Mouse (Mus musculus): Measurements from ENCODE around the gene Nfe2l2.

Nfe2l2 gene

GRCm38 (mm10) chr2:75704234-75705161, at the start of gene Nfe2l2:
TSS of gene Nfe2l2 (minus strand) at chr2:75704641.
- peak; percentile 58 for DNase-seq

DNA sequence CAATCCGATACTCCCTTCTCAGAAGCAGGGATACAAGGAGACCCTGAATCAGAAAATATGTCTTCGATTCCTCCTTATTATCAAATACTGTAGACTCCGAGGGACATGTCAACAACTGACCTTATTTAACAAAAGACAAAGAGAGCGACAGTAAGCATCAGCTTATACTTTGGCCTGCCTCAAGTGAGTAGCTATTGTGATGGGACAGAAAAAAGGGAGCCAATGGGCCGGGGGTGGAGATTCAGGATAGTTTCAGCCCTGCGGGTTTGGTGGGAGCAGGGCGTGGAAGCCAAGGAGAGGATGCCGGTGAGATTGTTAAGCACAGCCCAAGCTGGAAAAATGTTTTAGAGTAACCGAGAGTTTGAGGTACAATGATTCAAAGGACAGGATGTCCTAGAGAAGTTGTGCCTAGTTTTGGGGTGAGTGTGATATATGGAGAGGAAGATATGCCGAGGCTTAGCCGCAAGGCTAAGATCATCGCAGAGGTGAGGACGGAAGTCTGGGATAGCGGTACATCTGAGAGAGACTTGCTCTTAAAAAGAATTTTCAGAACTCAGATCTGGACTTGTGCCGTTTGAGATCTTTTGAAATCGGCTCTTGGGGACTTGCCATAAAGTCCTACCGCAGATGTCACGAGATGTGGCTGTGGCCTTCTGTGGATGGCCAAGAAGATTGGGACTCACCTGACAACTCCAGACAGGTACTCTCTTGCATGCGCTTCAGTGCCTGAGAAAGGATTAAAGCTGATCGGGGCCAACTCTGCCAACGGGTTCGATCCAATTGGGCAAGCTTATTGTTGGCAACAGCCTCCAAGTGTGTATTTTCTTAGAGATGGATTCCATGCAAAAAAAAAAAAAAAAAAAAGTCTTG, 48.1 kb upstream of the Nfe2l2 start:
- no peak for DNase-seq

DNA sequence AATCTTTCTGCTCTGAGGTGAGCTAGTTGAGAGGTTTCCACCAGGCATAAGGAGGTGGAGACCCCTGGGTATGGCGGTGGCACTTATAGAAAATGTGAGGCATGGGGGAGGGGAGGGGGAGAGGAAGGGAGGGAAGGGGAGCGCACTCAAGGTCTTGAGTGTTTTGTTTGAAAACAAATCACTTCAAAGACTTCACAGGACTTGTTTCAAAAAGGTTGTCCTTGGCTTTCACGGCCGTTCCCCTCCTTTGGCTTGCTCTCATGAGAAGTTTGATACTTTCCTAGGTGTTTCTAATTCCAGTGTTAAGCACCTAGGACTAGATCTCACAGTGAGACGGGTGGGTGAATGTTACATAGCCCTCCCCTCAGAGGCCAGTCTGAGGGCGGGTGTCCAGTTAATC, 47.5 kb upstream of the Nfe2l2 start:
- DNase-seq, result no peak

- DNase-seq, result no peak
These were observed 46.4 kb upstream of the Nfe2l2 start for GRCm38 (mm10) chr2:75750869-75751268.

DNA sequence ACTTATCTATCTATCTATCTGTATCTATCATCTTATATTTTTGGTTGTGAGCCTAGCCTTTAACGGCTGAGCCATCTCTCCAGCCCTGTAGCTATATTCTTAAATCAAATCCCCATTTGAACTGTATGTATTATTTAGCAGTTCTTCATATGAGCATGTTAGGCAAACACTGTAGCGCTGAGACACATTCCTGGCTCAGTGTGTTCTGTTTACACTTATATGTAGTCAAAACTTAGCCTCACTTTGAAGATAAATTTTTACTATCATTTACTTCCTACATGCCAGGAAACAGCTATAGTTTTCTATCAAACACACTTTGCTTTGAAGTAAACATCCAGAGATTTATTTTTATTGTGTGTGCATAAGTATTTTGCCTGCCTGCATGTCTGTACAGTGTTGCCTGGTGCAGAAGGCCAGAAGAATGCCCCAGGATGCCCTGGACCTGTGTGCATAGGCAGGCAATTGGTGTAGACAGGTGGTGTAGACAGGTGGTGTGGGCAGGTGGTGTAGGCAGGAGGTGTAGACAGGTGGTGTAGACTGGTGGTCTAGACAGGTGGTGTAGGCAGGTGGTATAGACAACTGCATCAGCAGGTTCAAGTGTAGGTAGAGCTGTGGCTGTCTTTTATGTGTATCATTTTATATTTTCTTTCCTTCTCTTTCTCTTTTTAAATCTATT, 45.7 kb upstream of the Nfe2l2 start:
- DNase-seq, result peak; percentile 39

DNA sequence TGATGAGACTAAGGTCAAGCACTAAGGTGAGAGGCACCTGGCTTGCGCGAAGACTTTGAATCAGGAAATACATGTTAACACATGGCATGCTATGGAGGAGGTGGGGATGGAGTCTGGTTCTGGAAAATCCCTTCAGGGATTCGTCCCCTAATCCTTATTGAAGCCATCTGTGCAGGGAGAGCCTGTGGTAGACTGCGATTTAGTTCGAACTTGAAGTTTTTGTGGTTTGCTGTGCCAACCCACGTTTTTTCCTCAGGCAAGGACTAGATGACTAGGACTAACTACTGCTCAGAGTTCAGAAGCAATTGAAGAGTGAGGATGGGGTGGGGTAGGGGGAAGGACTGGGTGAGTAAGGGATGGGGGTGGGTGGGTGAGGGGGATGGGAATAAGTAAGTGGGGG, 44.4 kb upstream of the Nfe2l2 start:
- DNase-seq, result no peak

DNA sequence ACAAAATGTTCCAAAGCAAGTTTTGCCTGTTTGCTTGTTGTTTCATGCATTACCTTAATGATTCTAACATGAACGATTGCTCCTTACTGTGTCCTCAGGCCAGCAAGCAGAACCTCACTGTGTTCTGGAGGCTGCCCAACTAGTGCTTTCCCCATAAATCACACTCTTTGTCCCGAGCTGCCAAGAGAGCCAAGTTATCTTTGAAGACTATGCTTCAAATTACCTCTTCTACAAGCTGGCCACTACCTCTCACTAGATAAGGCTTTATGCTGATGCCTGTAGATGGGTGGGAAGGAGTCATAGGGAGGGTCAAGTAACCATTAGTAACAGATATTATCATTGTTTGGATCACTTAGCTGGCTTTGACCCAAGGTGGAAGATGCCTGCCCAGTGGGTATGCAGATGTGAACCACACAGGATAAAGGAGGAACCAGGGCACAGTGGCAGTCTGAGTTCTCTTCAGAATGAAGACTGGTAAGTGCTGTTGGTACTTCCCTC, 32.6 kb upstream of the Nfe2l2 start:
- DNase-seq, result no peak

DNA sequence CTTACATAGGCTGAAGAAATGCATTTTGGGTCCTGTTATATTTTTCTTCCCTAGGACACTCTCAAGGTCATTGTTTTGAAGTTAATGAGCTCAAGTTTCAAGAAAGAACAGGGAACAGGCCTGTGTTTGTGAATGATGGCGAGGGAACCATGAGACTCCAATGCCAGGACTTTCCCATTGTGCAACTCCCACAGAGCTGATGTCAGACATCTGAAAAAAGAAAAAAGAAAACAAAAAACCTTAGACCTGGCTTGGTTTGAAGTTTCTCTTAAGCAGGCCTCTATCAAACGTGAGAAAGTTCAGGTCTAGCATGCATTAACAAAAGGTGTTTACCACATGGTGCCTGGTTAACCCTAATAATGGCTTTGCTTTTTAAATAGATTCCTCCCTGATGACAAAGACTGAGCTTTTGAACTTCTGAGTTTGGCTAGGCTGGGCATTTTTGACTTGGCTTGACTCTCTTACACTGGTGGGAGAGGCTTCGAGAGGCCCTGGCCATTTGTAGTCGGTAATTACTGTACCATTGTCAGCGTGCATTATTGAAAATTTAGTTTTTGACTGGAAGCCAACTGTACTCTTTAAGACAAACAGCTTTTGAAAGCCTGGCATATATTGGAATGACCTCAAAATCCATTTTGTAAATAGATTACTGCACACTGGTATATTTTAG, 29.9 kb upstream of the Nfe2l2 start:
- DNase-seq, result no peak

- no peak for DNase-seq
These were observed 28.7 kb upstream of the Nfe2l2 start for GRCm38 (mm10) chr2:75733177-75733576.

- no peak for DNase-seq
These were observed 27.5 kb upstream of the Nfe2l2 start for GRCm38 (mm10) chr2:75731929-75732328.

DNA sequence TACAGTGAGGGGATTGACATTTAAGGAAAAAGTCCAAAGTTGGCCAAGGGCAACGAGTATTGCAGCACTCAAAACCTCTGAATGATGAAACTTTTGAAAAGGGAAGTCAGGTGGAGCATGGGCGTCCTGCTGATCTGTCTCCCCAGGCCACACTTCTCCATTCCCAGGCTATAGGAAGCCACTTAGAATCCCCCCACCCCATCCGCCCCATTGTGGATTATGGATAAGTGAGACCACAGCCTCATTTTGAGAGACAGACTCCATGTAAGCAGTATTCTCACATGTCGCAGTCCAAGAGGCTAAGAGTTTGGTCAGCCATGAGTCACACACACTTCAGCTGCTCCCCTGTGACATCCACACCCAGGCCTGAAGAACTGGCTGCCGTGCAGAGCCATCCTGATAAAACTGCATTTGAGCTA, 26.8 kb upstream of the Nfe2l2 start:
- DNase-seq, result no peak

DNA sequence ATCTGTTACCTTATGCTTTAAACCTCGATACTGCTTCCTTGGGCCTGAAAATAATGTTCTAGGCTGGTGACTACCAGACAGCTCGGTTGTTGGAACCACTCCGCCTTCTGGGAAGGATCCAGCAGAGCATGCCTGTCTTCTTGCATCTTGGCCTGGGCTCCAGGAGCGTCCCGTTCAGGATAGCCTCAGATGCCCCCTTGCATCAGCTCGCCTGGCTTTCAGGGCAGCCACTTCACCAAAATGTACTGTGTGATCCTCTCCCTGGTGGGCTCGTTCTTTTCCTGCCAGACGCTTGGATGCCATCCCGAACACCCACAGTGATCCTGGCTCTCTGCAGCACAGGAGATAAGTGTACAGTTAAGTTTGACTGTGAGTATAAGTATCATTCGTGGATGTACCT, 25.6 kb upstream of the Nfe2l2 start:
- DNase-seq, result peak; percentile 57

GRCm38 (mm10) chr2:75724863-75725445, 20.5 kb upstream of the Nfe2l2 start:
- no peak for DNase-seq

DNA sequence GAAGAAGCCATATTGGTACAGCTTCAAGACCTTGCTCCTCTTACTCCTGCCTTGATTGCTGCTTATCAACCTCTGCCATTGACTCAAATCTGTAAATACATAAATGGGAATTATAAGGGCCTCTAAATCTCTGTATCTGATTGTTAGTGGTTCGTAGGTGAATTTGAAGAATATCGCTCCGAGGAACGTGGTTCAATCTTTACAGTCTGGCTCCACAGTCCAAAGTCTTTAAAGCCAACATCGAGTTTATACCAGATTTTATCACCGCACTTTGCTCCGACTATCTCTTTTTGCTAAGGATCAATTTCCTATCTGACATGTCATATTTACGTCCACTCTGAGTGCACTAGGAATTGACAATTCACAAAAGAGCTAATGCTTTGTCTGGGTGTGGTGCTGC, 19.0 kb upstream of the Nfe2l2 start:
- DNase-seq, result no peak

- no peak for DNase-seq
These were observed 18.5 kb upstream of the Nfe2l2 start for GRCm38 (mm10) chr2:75722893-75723292.

- no peak for DNase-seq
These were observed 16.0 kb upstream of the Nfe2l2 start for GRCm38 (mm10) chr2:75720236-75721027.

DNA sequence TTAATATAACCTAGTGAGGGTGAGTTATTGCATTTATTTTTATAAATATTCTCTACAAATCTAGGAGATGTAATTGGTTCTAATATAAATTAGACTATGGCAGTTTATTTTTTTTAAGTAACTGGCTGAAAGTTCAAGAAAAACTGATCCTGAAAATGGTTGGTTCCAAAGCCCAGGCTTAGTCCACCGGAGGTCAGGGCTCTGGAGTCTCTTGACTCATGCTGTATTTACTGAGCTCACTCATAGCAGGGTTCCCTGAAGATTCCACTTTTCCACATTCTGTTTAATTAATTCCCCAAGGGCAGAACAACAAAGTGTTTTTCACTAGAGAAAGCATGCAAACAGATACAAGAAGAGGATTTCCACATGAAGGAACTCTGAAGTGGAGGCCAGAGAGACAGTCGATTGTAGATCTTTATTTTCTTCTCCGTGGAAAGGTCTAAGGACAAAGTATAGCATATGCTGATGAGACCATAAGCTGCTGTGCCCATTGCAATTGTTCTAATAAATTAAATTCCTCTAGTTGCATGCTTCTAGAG, 15.0 kb upstream of the Nfe2l2 start:
- DNase-seq, result no peak

GRCm38 (mm10) chr2:75716046-75717016, 11.9 kb upstream of the Nfe2l2 start:
- peak; percentile 50 for DNase-seq

- DNase-seq, result no peak
These were observed 10.3 kb upstream of the Nfe2l2 start for GRCm38 (mm10) chr2:75714766-75715165.

GRCm38 (mm10) chr2:75713083-75713482, 8.6 kb upstream of the Nfe2l2 start:
- DNase-seq, result no peak

Measured in cerebellum, adult 8-10 months (tissue).